Mouse (Mus musculus) olfactory bulb, adult 2 months (tissue): ENCODE measurements around the gene Zfp273. TPM values are rescaled to one million over a fixed set of nuclear protein-coding genes. Genes with fewer than 3 reads are reported as not detected.
"Not testable (repeated sequence)": the region's sequence is repeated elsewhere in the genome, so short reads cannot be mapped to it uniquely, and the experiment has no call there.

ENCODE experiments used
- H3K27ac ChIP-seq: fragments of 200-500 bp; 2 replicates; pipeline ENCODE4 v1.5.1; 2012; ENCODE audit warnings: low read depth, low read length; ENCODE audit not compliant: insufficient read depth
- H3K4me1 ChIP-seq: fragments of 200-500 bp; 2 replicates; pipeline ENCODE4 v1.6.1; 2012; ENCODE audit warnings: low read length; ENCODE audit not compliant: control insufficient read depth, insufficient read depth
- H3K4me3 ChIP-seq: fragments of 200-500 bp; 2 replicates; pipeline ENCODE4 v1.5.1; 2012; ENCODE audit warnings: mild to moderate bottlenecking, low read depth, low read length, moderate library complexity; ENCODE audit not compliant: insufficient read depth
- CTCF ChIP-seq: fragments of 200-500 bp; IDR thresholded peaks from 2 replicates; pipeline ENCODE4 v1.5.1; 2012; ENCODE audit warnings: low read depth, mild to moderate bottlenecking, low read length, moderate library complexity; ENCODE audit not compliant: insufficient read depth
- POLR2A ChIP-seq: fragments of 200-500 bp; IDR thresholded peaks from 2 replicates; pipeline ENCODE4 v1.6.1; 2012; ENCODE audit warnings: mild to moderate bottlenecking, low read depth, low read length, moderate library complexity; ENCODE audit not compliant: insufficient read depth
- WGBS: fragments of 180-500 bp; shearing (Covaris S2); methylation state at CpG from one replicate; pipeline ENCODE4 v1.1.7; 2018; 5-methylcytosine and 5-hydroxymethylcytosine counted together
- polyA plus RNA-seq: library from polyadenylated mRNA; stranded (reverse); fragments of >200 nt; gene quantifications from 2 replicates; pipeline ENCODE4 v1.2.4, GENCODE M21; 2012; ENCODE audit warnings: low replicate concordance; ENCODE audit not compliant: missing spikeins, insufficient read depth, insufficient read length

Gene Zfp273
- not detected in 2 replicates for polyA plus RNA-seq

DNA sequence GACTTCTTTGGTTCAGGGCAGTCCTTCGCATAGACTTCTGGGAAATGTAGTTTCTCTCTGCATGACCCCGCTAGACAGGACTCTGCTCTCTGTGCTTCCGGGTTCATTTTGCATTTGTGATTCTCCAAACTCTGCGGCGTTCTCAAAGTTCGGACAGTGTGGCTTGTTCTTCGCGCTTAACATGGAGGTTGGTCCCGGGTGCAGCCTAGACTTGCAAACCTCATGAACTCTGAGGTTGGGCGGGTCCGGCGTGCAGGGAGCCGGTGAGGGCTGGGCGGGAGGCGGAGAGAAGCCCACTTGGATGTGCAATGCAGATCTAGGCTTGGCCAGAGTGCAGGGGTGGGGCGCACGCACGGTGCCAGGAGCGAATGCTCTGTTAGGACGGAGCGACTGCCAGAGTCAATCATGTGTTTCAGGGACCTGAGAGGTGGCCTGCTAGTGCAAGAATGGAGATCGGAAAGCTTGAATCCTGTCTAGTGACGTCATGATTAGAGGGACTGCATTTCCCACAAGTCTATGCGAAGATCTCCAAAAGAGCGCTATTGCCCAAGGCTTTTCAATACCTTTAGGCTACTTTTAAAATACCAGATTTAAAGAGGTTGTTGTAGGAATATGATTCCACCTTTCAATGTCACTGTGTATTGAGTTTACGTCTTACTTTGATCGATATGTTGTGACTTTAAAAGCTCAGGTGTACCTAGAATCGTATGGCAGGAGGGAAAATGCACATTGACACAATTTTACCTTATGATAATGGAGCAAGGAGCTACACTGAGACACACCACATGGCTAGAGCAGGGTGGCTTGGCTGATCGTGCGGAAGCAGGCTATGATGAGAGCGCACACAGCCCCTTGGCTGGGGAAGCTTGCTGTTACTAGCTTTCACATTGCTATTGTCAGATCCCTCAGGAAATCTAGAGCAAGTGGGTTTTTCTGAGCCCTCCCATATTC, at the start of gene Zfp273:
Gene Zfp273, plus strand, starts transcription at position 31 of the 951 bp plus-strand sequence.
- H3K4me1 ChIP-seq = peaks cover 2% of the 10 kb centered on the region; the same call in 1 of the 2 replicates
- H3K4me3 ChIP-seq = peak within 1 kb of the TSS; percentile 97
- peak within 1 kb of the TSS; percentile 76 for H3K27ac ChIP-seq
- 3% methylated on average over 31 of the region's 31 CpGs for WGBS
- TF ChIP-seq POLR2A (no peak), CTCF (no peak)

DNA sequence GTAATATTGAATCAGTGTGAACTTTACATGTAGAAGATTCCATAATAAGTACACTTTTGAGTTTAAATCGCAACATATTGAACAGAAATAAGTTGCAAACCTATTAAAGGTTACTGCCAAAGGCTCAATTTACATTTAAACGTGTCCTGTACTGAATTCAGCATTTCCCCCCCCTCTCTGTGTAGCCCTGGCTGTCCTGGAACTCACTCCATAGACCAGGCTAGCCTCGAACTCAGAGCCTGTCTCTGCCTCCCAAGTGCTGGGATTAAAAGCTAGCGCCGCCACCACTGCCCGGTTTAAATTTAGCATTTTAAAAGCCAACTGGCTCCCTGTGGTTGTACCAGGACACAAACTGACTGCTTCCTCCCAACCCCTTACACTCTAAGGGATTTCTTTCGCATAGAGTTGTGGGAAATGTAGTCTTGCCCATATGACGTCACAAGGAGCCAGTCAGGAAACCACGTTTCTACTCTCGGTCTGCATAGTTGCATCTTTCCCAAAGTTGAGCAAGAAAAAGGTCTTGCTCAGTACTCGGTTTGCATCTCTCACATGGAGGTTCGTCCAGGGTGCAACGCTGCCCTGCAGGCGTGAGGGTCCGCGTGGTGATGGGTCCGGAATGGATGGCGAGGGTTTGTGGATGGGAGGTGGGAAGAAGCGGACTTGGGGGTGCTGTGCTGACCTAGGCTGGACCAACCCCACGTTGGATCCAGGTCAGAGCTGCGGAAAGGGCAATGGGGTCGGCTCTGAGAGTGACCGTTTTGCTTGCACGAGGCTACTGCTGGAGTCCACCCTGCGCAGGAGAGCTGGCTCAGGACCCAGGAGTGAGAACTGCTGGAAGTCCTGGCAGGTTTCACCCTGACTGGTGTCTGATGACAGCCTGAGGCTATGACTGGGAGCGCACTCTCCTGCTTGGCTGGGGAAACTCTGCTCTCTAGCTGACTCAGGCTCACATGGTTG, 34.0 kb upstream of the Zfp273 start, which contains the start of gene Zfp493:
Gene Zfp493, plus strand, starts transcription at position 429 of the 957 bp plus-strand sequence.
- 6% methylated on average over 26 of the region's 26 CpGs for WGBS

DNA sequence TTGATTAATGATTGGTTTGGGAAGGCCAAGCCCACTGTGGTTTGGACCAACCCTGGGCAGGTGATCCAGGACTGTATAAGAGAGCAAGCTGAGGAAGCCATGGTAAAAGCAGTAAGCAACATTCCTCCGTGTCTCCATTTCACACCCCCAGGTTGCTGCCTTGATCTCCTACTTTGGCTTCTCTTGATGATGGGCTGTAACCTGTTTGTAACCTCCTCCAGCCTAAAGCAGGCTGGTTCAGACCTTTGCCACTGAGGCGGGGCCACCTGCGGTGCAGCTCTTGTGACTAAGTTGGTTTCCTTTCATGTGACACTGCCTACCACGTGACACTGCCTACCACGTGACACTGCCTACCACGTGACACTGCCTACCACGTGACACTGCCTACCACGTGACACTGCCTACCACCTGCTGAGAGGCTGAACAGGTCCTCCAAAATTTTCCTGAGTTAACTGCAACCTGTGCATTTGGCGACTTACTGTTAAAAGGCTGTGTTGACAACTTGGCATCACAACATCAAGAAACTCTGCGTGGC, 21.6 kb upstream of the Zfp273 start:
- no peak overlapping the region for H3K27ac ChIP-seq
- no peaks in the 10 kb centered on the region for H3K4me1 ChIP-seq
- 95% methylated on average over 10 of the region's 10 CpGs for WGBS
- TF ChIP-seq POLR2A = no peak
- TF ChIP-seq CTCF = no peak
- H3K4me3 ChIP-seq = no peak overlapping the region

More for the DNA sequence above, 34.0 kb upstream of the Zfp273 start, which contains the start of gene Zfp493:
- TF ChIP-seq POLR2A = no peak
- TF ChIP-seq CTCF = no peak
- no peak within 1 kb of the TSS for H3K27ac ChIP-seq
- peaks cover 4% of the 10 kb centered on the region for H3K4me1 ChIP-seq
- peak within 1 kb of the TSS; percentile 89 for H3K4me3 ChIP-seq

DNA sequence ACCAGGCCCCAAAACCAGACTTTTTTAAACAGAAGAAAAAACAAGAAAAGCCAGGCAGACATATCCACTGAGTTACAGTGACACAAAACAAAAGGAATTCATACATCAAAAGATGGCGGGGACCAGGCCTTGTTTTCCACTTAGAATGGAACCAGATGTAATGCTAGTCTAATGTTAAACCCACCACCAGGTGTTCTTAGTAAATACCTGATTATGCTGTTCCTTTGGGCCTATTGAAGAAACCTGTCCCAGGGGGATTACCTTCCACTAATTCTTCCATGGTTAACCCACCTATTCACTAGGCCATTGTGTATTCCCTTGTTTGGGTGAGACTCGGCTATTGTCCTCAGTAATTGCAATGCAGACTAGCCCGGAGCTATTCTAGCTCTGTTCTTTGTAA, 14.9 kb upstream of the Zfp273 start:
- WGBS = 41% methylated on average over 3 of the region's 3 CpGs
- TF ChIP-seq CTCF (no peak), POLR2A (no peak)
- no peaks in the 10 kb centered on the region for H3K4me1 ChIP-seq

DNA sequence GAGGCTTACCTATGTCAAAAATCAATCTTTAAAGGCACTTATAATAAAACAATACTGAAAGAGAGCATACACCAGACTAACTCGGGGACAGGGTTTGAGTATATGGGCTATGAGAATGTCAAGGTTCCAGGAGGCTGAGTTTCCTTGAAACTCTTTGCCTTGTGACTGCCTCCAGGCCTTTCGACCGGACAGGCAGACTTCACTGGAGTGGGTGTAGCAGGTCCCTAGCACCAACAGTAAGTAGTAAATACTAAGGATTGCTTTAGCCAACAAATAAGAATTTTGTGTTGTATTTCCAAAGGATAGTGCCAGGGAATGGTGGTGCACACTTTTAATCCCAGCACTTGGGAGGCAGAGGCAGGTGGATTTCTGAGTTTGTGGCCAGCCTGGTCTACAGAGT, 14.4 kb upstream of the Zfp273 start:
- H3K4me3 ChIP-seq, H3K4me1 ChIP-seq: not testable (repeated sequence)
- whole genome bisulfite sequencing = 63% methylated on average over 3 of the region's 3 CpGs

More for the DNA sequence above, 14.9 kb upstream of the Zfp273 start:
- Histone ChIP-seq H3K4me3 (no peak overlapping the region), H3K27ac (no peak overlapping the region)

DNA sequence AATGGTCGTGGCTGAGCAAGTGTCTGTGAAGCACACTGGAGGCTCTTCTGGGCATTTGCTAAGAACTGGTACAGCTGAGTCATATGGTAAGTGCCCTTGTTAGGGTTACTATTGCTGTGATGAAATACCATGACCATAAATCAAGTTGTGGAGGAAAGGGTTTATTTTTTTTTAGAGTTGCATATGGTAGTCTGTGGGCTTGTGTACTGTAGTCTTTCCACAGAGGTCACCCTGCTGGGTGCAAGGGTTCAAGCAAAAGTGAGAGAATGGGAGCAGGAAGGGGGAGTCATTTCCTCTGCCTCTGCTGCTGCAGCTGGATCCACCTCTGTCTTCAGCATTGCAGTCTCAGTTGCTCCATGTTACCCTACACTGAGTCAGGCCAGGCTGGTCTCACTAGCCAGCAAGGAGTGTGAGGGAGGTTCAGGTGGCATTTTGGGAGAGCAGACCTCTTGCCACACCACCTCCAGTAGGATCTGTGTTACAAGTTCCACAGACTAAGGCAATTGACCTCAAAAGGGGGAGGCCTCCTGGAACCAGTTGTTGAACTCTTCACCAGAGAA, 1.8 kb upstream of the Zfp273 start:
- Histone ChIP-seq H3K4me1 (peaks cover 2% of the 10 kb centered on the region; the same call in 1 of the 2 replicates), H3K27ac (no peak overlapping the region), H3K4me3 (no peak overlapping the region)
- TF ChIP-seq CTCF = no peak
- TF ChIP-seq POLR2A = no peak
- 66% methylated on average over 1 of the region's 1 CpGs for WGBS

More for the DNA sequence above, 14.4 kb upstream of the Zfp273 start:
- not testable (repeated sequence) for H3K27ac ChIP-seq

DNA sequence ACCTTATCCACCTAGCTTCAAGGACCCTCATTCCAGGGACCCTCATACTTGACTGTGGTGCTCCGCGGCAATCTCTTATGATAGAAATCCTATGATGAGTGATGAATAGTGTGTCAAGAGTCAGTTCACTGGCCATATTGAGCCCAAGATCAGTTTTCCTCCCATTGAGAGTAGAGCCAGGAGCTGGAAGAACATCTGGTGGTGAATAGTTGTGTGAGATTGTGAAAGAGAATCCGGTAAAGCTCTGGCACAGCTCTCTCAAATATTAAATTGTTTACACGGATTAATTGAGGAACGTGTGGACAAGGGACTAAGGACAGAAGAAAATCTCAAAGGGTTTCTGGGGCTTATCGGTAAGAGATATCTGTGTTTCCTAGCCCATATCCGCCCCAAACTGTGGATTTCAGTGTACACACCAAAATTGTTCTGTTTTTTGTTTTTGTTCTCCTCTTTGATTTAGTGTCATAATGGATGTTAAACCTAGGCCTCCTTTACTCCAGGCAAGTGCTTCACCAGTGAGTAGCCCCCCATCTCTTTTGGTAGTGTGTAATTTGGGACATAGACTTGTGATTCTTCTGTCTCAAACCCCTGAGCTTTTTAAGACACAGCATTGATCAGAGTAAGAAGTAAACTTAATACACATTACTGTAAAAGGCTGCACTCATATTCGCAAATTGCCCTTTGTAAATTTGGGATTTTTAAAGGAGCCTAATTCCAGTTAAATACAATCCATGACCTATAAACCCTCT, 405 bp upstream of the Zfp273 start:
- Histone ChIP-seq H3K27ac (no peak overlapping the region), H3K4me1 (peaks cover 2% of the 10 kb centered on the region; the same call in 1 of the 2 replicates), H3K4me3 (no peak overlapping the region; the same call in 1 of the 2 replicates)
- no peak for TF ChIP-seq CTCF
- no peak for TF ChIP-seq POLR2A
- 77% methylated on average over 8 of the region's 8 CpGs for WGBS
